Mouse (Mus musculus): Measurements from ENCODE around the gene Ap4b1. TPM values are rescaled to one million over a fixed set of nuclear protein-coding genes. Genes with fewer than 3 reads are reported as not detected.
"Not testable (repeated sequence)": the region's sequence is repeated elsewhere in the genome, so short reads cannot be mapped to it uniquely, and the experiment has no call there.

Gene Ap4b1
- polyA plus RNA-seq, 1 experiment from 2014 or later = 23.4 TPM

- no peak overlapping the region for H3K9ac ChIP-seq
Measured at GRCm38 (mm10) chr3:103835272-103835950, 26.1 kb downstream of the Ap4b1 start.

GRCm38 (mm10) chr3:103835951-103836310 lies 26.6 kb downstream of the Ap4b1 start:
- no peaks in the 10 kb centered on the region for H3K9me3 ChIP-seq (replicated peaks)
- no peak overlapping the region for H3K9ac ChIP-seq
- no peak overlapping the region for H3K4me3 ChIP-seq (replicated peaks)
- H3K27ac ChIP-seq (replicated peaks) = no peak overlapping the region
- no peaks in the 10 kb centered on the region for H3K36me3 ChIP-seq
- no peaks in the 10 kb centered on the region for H3K4me1 ChIP-seq
- no peak for ATAC-seq (ENCODE audit: insufficient number of reproducible peaks, low FRiP score, low TSS enrichment, low read depth)
- H3K27me3 ChIP-seq = no peaks in the 10 kb centered on the region
- WGBS = 72% methylated on average over 10 of the region's 10 CpGs
- no peak overlapping the region for H3K4me2 ChIP-seq (replicated peaks)

More at GRCm38 (mm10) chr3:103835272-103835950, 26.1 kb downstream of the Ap4b1 start:
- H3K27ac ChIP-seq (replicated peaks) = no peak overlapping the region
- no peaks in the 10 kb centered on the region for H3K36me3 ChIP-seq
- 43% methylated on average over 6 of the region's 6 CpGs for WGBS
- no peaks in the 10 kb centered on the region for H3K27me3 ChIP-seq
- no peaks in the 10 kb centered on the region for H3K9me3 ChIP-seq (replicated peaks)
- H3K4me3 ChIP-seq (replicated peaks) = no peak overlapping the region
- H3K4me2 ChIP-seq (replicated peaks) = no peak overlapping the region
- no peaks in the 10 kb centered on the region for H3K4me1 ChIP-seq
- ATAC-seq (ENCODE audit: insufficient number of reproducible peaks, low FRiP score, low TSS enrichment, low read depth) = no peak

- H3K4me2 ChIP-seq (replicated peaks) = no peak overlapping the region
- no peak overlapping the region for H3K4me3 ChIP-seq (replicated peaks)
- H3K27ac ChIP-seq (replicated peaks) = no peak overlapping the region
- no peak for ATAC-seq (ENCODE audit: insufficient number of reproducible peaks, low FRiP score, low TSS enrichment, low read depth)
- no peaks in the 10 kb centered on the region for H3K9me3 ChIP-seq (replicated peaks)
- H3K4me1 ChIP-seq = no peaks in the 10 kb centered on the region
- no peaks in the 10 kb centered on the region for H3K27me3 ChIP-seq
- no peak overlapping the region for H3K9ac ChIP-seq
- H3K36me3 ChIP-seq = no peaks in the 10 kb centered on the region
- WGBS = 87% methylated on average over 5 of the region's 5 CpGs
Measured at GRCm38 (mm10) chr3:103836453-103836852, 27.1 kb downstream of the Ap4b1 start.

- Histone ChIP-seq H3K9me3 (replicated peaks) (no peaks in the 10 kb centered on the region), H3K27ac (replicated peaks) (no peak overlapping the region), H3K36me3 (no peaks in the 10 kb centered on the region), H3K27me3 (no peaks in the 10 kb centered on the region), H3K4me1 (no peaks in the 10 kb centered on the region), H3K9ac (no peak overlapping the region), H3K4me3 (replicated peaks) (no peak overlapping the region), H3K4me2 (replicated peaks) (no peak overlapping the region)
- WGBS = 88% methylated on average over 6 of the region's 6 CpGs
- no peak for ATAC-seq (ENCODE audit: insufficient number of reproducible peaks, low FRiP score, low TSS enrichment, low read depth)
Measured at GRCm38 (mm10) chr3:103839711-103840110, 30.4 kb downstream of the Ap4b1 start.

- not testable (repeated sequence) for H3K27me3 ChIP-seq; H3K4me3 ChIP-seq (replicated peaks); H3K4me2 ChIP-seq (replicated peaks); H3K9me3 ChIP-seq (replicated peaks); ATAC-seq (ENCODE audit: insufficient number of reproducible peaks, low FRiP score, low TSS enrichment, low read depth); H3K36me3 ChIP-seq; H3K9ac ChIP-seq; H3K27ac ChIP-seq (replicated peaks); H3K4me1 ChIP-seq
- WGBS = 84% methylated on average over 3 of the region's 3 CpGs
Measured at GRCm38 (mm10) chr3:103840195-103840594, 30.9 kb downstream of the Ap4b1 start.

- not testable (repeated sequence) for H3K9me3 ChIP-seq (replicated peaks); H3K4me2 ChIP-seq (replicated peaks); H3K4me1 ChIP-seq; H3K27me3 ChIP-seq; H3K36me3 ChIP-seq; ATAC-seq (ENCODE audit: insufficient number of reproducible peaks, low FRiP score, low TSS enrichment, low read depth); H3K27ac ChIP-seq (replicated peaks); H3K4me3 ChIP-seq (replicated peaks); H3K9ac ChIP-seq
- 92% methylated on average over 7 of the region's 7 CpGs for WGBS
Measured at GRCm38 (mm10) chr3:103840946-103841345, 31.6 kb downstream of the Ap4b1 start.

- Histone ChIP-seq H3K27ac (replicated peaks) (no peak overlapping the region), H3K36me3 (no peaks in the 10 kb centered on the region), H3K4me2 (replicated peaks) (no peak overlapping the region), H3K9me3 (replicated peaks) (no peaks in the 10 kb centered on the region), H3K9ac (no peak overlapping the region), H3K27me3 (no peaks in the 10 kb centered on the region), H3K4me1 (no peaks in the 10 kb centered on the region), H3K4me3 (replicated peaks) (no peak overlapping the region)
- 63% methylated on average over 9 of the region's 9 CpGs for WGBS
- ATAC-seq (ENCODE audit: insufficient number of reproducible peaks, low FRiP score, low TSS enrichment, low read depth) = no peak
Measured at GRCm38 (mm10) chr3:103850644-103851363, 41.5 kb downstream of the Ap4b1 start.

GRCm38 (mm10) chr3:103851481-103851880 lies 42.2 kb downstream of the Ap4b1 start:
- Histone ChIP-seq H3K9me3 (replicated peaks) (no peaks in the 10 kb centered on the region), H3K9ac (no peak overlapping the region), H3K4me2 (replicated peaks) (no peak overlapping the region), H3K36me3 (no peaks in the 10 kb centered on the region), H3K27me3 (no peaks in the 10 kb centered on the region), H3K4me3 (replicated peaks) (no peak overlapping the region), H3K4me1 (no peaks in the 10 kb centered on the region), H3K27ac (replicated peaks) (no peak overlapping the region)
- WGBS = 88% methylated on average over 6 of the region's 6 CpGs
- no peak for ATAC-seq (ENCODE audit: insufficient number of reproducible peaks, low FRiP score, low TSS enrichment, low read depth)

- 85% methylated on average over 8 of the region's 8 CpGs for WGBS
- no peak overlapping the region for H3K4me2 ChIP-seq (replicated peaks)
- ATAC-seq (ENCODE audit: insufficient number of reproducible peaks, low FRiP score, low TSS enrichment, low read depth) = no peak
- no peak overlapping the region for H3K27ac ChIP-seq (replicated peaks)
- no peaks in the 10 kb centered on the region for H3K9me3 ChIP-seq (replicated peaks)
- no peaks in the 10 kb centered on the region for H3K27me3 ChIP-seq
- no peaks in the 10 kb centered on the region for H3K4me1 ChIP-seq
- H3K9ac ChIP-seq = no peak overlapping the region
- no peak overlapping the region for H3K4me3 ChIP-seq (replicated peaks)
- H3K36me3 ChIP-seq = no peaks in the 10 kb centered on the region
Measured at GRCm38 (mm10) chr3:103851882-103852281, 42.6 kb downstream of the Ap4b1 start.

- H3K4me3 ChIP-seq (replicated peaks) = no peak overlapping the region
- H3K27ac ChIP-seq (replicated peaks) = no peak overlapping the region
- H3K36me3 ChIP-seq = no peaks in the 10 kb centered on the region
- no peaks in the 10 kb centered on the region for H3K9me3 ChIP-seq (replicated peaks)
- no peak overlapping the region for H3K4me2 ChIP-seq (replicated peaks)
- WGBS = 50% methylated on average over 3 of the region's 3 CpGs
- no peaks in the 10 kb centered on the region for H3K27me3 ChIP-seq
- ATAC-seq (ENCODE audit: insufficient number of reproducible peaks, low FRiP score, low TSS enrichment, low read depth) = no peak
- no peaks in the 10 kb centered on the region for H3K4me1 ChIP-seq
- no peak overlapping the region for H3K9ac ChIP-seq
Measured at GRCm38 (mm10) chr3:103852565-103853299, 43.4 kb downstream of the Ap4b1 start.

GRCm38 (mm10) chr3:103853804-103854203 lies 44.5 kb downstream of the Ap4b1 start:
- no peak overlapping the region for H3K27ac ChIP-seq (replicated peaks)
- H3K36me3 ChIP-seq = no peaks in the 10 kb centered on the region
- no peak for ATAC-seq (ENCODE audit: insufficient number of reproducible peaks, low FRiP score, low TSS enrichment, low read depth)
- no peak overlapping the region for H3K4me2 ChIP-seq (replicated peaks)
- no peaks in the 10 kb centered on the region for H3K9me3 ChIP-seq (replicated peaks)
- 30% methylated on average over 8 of the region's 8 CpGs for WGBS
- H3K4me1 ChIP-seq = no peaks in the 10 kb centered on the region
- H3K4me3 ChIP-seq (replicated peaks) = no peak overlapping the region
- H3K9ac ChIP-seq = no peak overlapping the region
- H3K27me3 ChIP-seq = no peaks in the 10 kb centered on the region

All from embryonic facial prominence, embryonic 15.5 days (tissue).